Mouse (Mus musculus) thymus, postnatal 14 days (tissue): ENCODE results near the gene Skint11.
"Not testable (repeated sequence)": the region's sequence is repeated elsewhere in the genome, so short reads cannot be mapped to it uniquely, and the experiment has no call there.

Source experiments
- DNase-seq: peaks from one replicate; pipeline ENCODE4 v3.0.0; 2021

Gene Skint11

GRCm38 (mm10) chr4:114163084-114163483 lies at the start of gene Skint11:
Gene Skint11 (plus strand): TSS chr4:114163384.
- DNase-seq = no peak

DNA sequence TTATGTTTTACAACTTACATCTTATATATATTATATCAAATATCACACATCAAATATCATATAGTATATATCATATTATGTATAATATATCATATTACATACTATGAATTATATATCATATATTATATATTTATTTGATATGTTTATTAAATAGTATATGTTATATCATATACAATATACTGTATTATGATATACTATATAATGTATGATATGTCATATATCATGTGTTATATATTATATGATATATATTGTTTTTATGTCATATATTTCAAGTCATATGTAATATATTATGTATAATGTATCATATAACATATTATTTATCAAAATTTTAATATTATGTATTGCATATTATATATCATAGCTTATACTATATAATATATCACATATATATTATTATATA lies 2.0 kb upstream of the Skint11 start:
- DNase-seq = no peak

DNA sequence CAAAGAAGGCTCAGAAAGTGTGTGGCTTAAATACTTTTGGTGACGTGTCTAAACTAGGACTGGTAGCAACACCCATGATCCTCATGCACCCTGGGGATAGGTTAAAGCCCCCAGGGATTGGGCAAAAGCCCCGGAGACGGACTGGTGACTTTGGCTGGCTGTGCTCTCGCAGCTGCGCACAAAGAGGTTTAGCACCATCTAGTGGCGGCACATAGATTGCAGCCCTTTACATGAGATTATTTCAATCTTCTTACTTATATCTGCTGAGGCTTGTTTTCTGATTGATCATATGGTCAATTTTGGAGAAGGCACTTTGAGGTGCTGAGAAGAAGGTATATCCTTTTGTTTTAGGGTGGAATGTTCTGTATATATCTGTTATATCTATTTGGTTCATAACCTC lies 9.7 kb downstream of the Skint11 start:
- peak; percentile 4 for DNase-seq

GRCm38 (mm10) chr4:114256906-114257305 lies 93.7 kb downstream of the Skint11 start:
- not testable (repeated sequence) for DNase-seq
